Mouse (Mus musculus): ENCODE measurements around the gene Phactr2. TPM values are rescaled to one million over a fixed set of nuclear protein-coding genes. Genes with fewer than 3 reads are reported as not detected.

Phactr2 gene
- polyA plus RNA-seq, 1 experiment from 2014 or later = 12.4 TPM

DNA sequence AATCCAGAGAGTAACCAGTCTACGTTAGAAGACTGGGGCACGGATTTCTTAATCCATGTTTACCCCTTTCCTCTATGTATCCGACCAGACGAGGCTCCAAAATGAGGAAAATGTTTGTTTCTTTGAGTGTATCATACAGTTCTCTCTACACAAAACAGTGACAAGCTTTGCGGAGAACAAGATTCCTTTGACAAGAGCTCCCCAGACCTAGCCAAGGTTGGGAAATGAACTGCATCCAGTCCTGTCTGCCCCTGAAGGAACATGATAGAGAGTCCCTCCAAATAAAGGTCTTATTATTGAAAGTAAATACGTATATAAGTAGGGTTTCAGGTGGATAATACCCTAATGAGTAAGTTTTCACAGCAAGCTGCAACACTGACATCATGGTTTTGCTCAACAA lies 199.1 kb downstream of the Phactr2 start:
- H3K36me3 ChIP-seq (replicated peaks) = no peaks in the 10 kb centered on the region
- no peak overlapping the region for H3K27ac ChIP-seq
- no peak overlapping the region for H3K4me3 ChIP-seq (replicated peaks)
- no peaks in the 10 kb centered on the region for H3K9me3 ChIP-seq
- H3K4me1 ChIP-seq = no peaks in the 10 kb centered on the region
- no peak overlapping the region for H3K9ac ChIP-seq
- no peak for ATAC-seq (ENCODE audit: low FRiP score)
- no peaks in the 10 kb centered on the region for H3K27me3 ChIP-seq
- no peak overlapping the region for H3K4me2 ChIP-seq
- WGBS = 83% methylated on average over 6 of the region's 6 CpGs

GRCm38 (mm10) chr10:13274699-13275098 lies 199.5 kb downstream of the Phactr2 start:
- Histone ChIP-seq H3K27me3 (no peaks in the 10 kb centered on the region), H3K4me3 (replicated peaks) (no peak overlapping the region), H3K9me3 (no peaks in the 10 kb centered on the region), H3K4me1 (no peaks in the 10 kb centered on the region), H3K27ac (no peak overlapping the region), H3K4me2 (no peak overlapping the region), H3K9ac (no peak overlapping the region), H3K36me3 (replicated peaks) (no peaks in the 10 kb centered on the region)
- WGBS = 92% methylated on average over 4 of the region's 4 CpGs
- no peak for ATAC-seq (ENCODE audit: low FRiP score)

DNA sequence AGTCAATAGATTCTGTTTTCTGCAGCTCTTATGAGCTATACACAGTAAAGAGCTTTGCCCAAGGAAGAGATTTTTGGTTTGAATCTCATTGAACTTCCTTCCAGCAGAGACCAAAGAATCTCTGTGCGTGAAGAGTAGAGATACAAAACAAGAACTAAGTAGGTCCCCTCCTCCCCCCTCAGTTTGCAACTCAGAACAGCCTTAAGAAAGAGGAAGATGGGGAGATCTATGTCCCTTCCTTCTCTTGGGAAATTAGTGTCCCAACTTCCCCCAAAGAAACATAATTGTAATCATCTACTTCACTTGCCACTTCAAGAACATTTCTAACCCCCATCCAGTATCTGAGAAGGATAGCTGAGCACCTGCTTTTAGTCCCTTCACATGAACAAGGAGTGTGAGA lies 200.5 kb downstream of the Phactr2 start:
- Histone ChIP-seq H3K9me3 (no peaks in the 10 kb centered on the region), H3K4me3 (replicated peaks) (no peak overlapping the region), H3K4me2 (no peak overlapping the region), H3K27me3 (no peaks in the 10 kb centered on the region), H3K9ac (no peak overlapping the region), H3K4me1 (no peaks in the 10 kb centered on the region), H3K36me3 (replicated peaks) (no peaks in the 10 kb centered on the region), H3K27ac (no peak overlapping the region)
- ATAC-seq (ENCODE audit: low FRiP score) = no peak
- 82% methylated on average over 1 of the region's 1 CpGs for WGBS

DNA sequence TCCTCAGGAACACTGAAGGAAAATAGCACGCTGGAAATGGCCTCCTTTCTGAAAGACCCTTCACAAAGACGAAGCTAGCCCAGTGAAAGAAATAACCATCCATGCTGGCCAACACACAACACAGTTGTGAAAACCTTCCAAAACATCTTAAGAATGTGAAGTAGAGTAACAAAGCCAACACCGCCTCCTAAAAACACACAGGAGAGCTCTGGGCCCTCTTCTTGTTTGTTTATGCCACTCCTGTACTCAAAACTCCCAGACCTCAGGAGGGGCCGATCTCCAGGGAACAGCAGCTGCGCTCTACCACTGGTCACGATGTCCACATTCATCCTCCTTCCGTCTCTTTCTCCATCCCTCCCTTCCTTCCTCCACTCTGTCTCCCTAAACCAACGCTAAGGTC lies 202.5 kb downstream of the Phactr2 start:
- no peak overlapping the region for H3K4me3 ChIP-seq (replicated peaks)
- no peak overlapping the region for H3K4me2 ChIP-seq
- H3K27ac ChIP-seq = no peak overlapping the region
- H3K27me3 ChIP-seq = no peaks in the 10 kb centered on the region
- WGBS = 92% methylated on average over 8 of the region's 8 CpGs
- no peak overlapping the region for H3K9ac ChIP-seq
- no peaks in the 10 kb centered on the region for H3K36me3 ChIP-seq (replicated peaks)
- H3K9me3 ChIP-seq = no peaks in the 10 kb centered on the region
- ATAC-seq (ENCODE audit: low FRiP score) = no peak
- no peaks in the 10 kb centered on the region for H3K4me1 ChIP-seq

DNA sequence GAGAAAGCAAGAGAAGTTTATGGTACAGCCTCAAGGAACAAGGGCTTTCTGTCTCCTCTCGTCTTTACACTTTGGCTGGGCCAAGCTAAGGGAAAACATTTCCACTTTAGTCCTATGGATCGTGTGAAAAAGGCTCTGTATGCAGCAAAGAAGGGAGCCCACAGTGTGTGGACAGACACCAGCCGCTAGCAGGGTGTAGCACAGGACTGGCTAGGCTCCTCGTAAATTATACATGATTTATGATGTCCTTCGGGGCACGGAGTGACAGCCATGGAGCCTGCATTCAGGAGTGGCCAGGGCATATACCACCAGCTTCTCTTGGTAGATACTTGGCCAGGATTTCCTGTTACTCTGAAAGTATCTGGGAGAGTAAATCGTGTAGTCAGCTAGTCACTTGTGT lies 203.1 kb downstream of the Phactr2 start:
- Histone ChIP-seq H3K9me3 (no peaks in the 10 kb centered on the region), H3K9ac (no peak overlapping the region), H3K4me1 (no peaks in the 10 kb centered on the region), H3K27me3 (no peaks in the 10 kb centered on the region), H3K4me3 (replicated peaks) (no peak overlapping the region), H3K27ac (no peak overlapping the region), H3K4me2 (no peak overlapping the region), H3K36me3 (replicated peaks) (no peaks in the 10 kb centered on the region)
- 93% methylated on average over 7 of the region's 7 CpGs for WGBS
- no peak for ATAC-seq (ENCODE audit: low FRiP score)

- ATAC-seq (ENCODE audit: low FRiP score) = no peak
- no peak overlapping the region for H3K27ac ChIP-seq
- WGBS = 94% methylated on average over 7 of the region's 7 CpGs
- H3K9me3 ChIP-seq = no peaks in the 10 kb centered on the region
- no peak overlapping the region for H3K4me2 ChIP-seq
- no peaks in the 10 kb centered on the region for H3K27me3 ChIP-seq
- no peak overlapping the region for H3K9ac ChIP-seq
- H3K4me1 ChIP-seq = no peaks in the 10 kb centered on the region
- H3K4me3 ChIP-seq (replicated peaks) = no peak overlapping the region
- no peaks in the 10 kb centered on the region for H3K36me3 ChIP-seq (replicated peaks)
Measured at GRCm38 (mm10) chr10:13270270-13270669, 203.9 kb downstream of the Phactr2 start.

- no peaks in the 10 kb centered on the region for H3K27me3 ChIP-seq
- H3K36me3 ChIP-seq (replicated peaks) = no peaks in the 10 kb centered on the region; the same call in 1 of the 2 replicates
- ATAC-seq (ENCODE audit: low FRiP score) = no peak
- no peak overlapping the region for H3K27ac ChIP-seq
- no peaks in the 10 kb centered on the region for H3K4me1 ChIP-seq
- 90% methylated on average over 3 of the region's 3 CpGs for WGBS
- no peaks in the 10 kb centered on the region for H3K9me3 ChIP-seq
- H3K9ac ChIP-seq = no peak overlapping the region
- no peak overlapping the region for H3K4me2 ChIP-seq
- H3K4me3 ChIP-seq (replicated peaks) = no peak overlapping the region
Measured at GRCm38 (mm10) chr10:13259251-13259650, 215.0 kb downstream of the Phactr2 start.

DNA sequence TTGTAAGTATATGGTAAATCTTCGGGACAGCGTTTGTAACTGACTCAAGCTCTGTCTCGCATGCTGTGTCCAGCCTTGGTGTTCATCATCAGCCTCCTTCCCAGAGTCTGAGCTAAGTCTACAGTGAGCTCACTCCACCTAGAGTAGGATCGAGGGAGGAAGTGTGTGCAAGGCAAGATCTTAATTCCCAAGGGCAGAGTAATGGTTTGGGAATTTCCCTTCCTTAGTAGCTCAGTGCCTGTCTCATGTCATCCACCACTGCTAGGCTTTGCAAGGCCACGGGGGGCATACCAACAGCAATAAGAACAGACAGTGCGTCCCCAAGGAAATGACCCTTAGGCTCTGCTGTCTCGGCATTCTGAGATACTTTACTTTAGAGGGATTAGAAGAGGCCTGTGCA lies 218.0 kb downstream of the Phactr2 start:
- Histone ChIP-seq H3K9ac (no peak overlapping the region), H3K27ac (no peak overlapping the region), H3K9me3 (no peaks in the 10 kb centered on the region), H3K27me3 (no peaks in the 10 kb centered on the region), H3K36me3 (replicated peaks) (peaks cover 7% of the 10 kb centered on the region; the same call in 1 of the 2 replicates), H3K4me2 (no peak overlapping the region), H3K4me3 (replicated peaks) (no peak overlapping the region), H3K4me1 (peaks cover 6% of the 10 kb centered on the region; the same call in 1 of the 2 replicates)
- WGBS = 64% methylated on average over 7 of the region's 7 CpGs
- ATAC-seq (ENCODE audit: low FRiP score) = no peak

DNA sequence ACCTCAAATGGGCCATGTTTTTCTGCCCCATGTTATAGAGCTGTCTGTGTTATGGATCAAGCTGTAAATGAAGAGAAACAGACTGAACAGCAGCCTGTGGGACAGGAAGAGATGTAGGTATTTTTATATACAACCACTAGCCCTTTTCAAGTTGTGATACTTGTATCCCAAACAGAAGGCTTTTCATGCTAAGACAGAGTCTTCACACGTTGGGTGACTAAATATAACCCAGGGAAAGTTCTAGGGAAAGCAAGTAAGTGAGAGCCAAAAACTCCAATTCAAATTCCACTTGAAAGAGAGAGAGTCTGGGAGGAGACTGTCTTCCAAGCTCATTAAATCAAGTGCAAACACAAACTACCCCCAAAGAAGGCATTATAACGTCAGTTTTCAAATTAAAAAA lies 223.9 kb downstream of the Phactr2 start:
- Histone ChIP-seq H3K9ac (no peak overlapping the region), H3K4me2 (no peak overlapping the region), H3K27ac (no peak overlapping the region), H3K9me3 (no peaks in the 10 kb centered on the region), H3K36me3 (replicated peaks) (peaks cover 7% of the 10 kb centered on the region; the same call in 1 of the 2 replicates), H3K27me3 (no peaks in the 10 kb centered on the region), H3K4me1 (peaks cover 6% of the 10 kb centered on the region; the same call in 1 of the 2 replicates), H3K4me3 (replicated peaks) (no peak overlapping the region)
- ATAC-seq (ENCODE audit: low FRiP score) = no peak
- WGBS = 58% methylated on average over 2 of the region's 2 CpGs

- no peak overlapping the region for H3K27ac ChIP-seq
- no peak for ATAC-seq (ENCODE audit: low FRiP score)
- no peaks in the 10 kb centered on the region for H3K27me3 ChIP-seq
- H3K9me3 ChIP-seq = no peaks in the 10 kb centered on the region
- H3K4me2 ChIP-seq = no peak overlapping the region
- peaks cover 10% of the 10 kb centered on the region; the same call in 1 of the 2 replicates for H3K36me3 ChIP-seq (replicated peaks)
- WGBS = 95% methylated on average over 8 of the region's 8 CpGs
- H3K9ac ChIP-seq = no peak overlapping the region
- no peak overlapping the region for H3K4me3 ChIP-seq (replicated peaks)
- H3K4me1 ChIP-seq = peaks cover 6% of the 10 kb centered on the region; the same call in 1 of the 2 replicates
Measured at GRCm38 (mm10) chr10:13249126-13249525, 225.1 kb downstream of the Phactr2 start.

DNA sequence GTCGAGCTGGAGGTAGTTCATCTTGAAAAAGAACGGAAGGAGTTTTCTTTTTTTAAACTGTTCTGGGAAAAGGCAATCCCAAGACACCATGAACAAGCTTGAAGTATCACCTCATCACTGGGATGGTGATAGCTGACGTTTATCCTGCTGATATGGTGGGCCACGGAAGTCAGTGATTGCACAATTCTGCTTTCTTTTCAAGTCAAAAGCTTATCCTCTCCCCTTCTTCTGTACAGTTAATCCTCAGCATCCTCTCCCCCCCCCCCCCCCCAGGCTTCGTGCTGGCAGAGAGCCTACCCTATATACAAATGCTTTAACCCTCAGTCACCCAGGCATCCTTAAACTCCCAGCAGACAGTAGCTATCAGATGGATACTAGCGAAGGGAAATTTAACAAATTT lies 228.5 kb downstream of the Phactr2 start:
- H3K36me3 ChIP-seq (replicated peaks) = peaks cover 3% of the 10 kb centered on the region; the same call in 1 of the 2 replicates
- no peak overlapping the region for H3K27ac ChIP-seq
- no peaks in the 10 kb centered on the region for H3K27me3 ChIP-seq
- WGBS = 68% methylated on average over 6 of the region's 6 CpGs
- H3K9me3 ChIP-seq = no peaks in the 10 kb centered on the region
- H3K4me2 ChIP-seq = no peak overlapping the region
- no peak overlapping the region for H3K9ac ChIP-seq
- no peak overlapping the region for H3K4me3 ChIP-seq (replicated peaks)
- no peak for ATAC-seq (ENCODE audit: low FRiP score)
- H3K4me1 ChIP-seq = no peaks in the 10 kb centered on the region

DNA sequence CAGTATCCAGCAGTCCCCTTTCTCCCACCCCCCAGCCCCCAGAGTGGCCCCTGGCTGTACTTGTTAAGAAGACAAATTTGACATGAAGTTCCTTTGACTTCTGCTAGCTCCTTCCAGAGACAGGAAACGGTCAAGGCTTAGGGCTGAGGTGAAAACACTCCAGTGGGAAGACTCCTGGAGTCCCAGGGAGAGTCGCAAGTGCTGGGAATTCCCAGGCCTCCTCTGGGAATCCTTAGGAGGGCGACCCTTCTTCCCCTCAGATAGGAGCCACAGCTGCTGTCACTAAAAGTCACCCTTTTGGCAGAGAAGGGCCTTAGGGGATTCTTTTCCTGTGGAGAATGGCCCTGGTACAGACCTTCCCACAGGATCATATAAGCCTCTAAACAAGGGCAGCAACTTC lies 230.0 kb downstream of the Phactr2 start:
- H3K27me3 ChIP-seq = no peaks in the 10 kb centered on the region
- no peak overlapping the region for H3K4me3 ChIP-seq (replicated peaks)
- no peaks in the 10 kb centered on the region for H3K4me1 ChIP-seq
- no peak overlapping the region for H3K4me2 ChIP-seq
- no peak overlapping the region for H3K27ac ChIP-seq
- H3K36me3 ChIP-seq (replicated peaks) = peaks cover 5% of the 10 kb centered on the region; the same call in 1 of the 2 replicates
- 73% methylated on average over 3 of the region's 3 CpGs for WGBS
- no peak for ATAC-seq (ENCODE audit: low FRiP score)
- H3K9ac ChIP-seq = no peak overlapping the region
- H3K9me3 ChIP-seq = no peaks in the 10 kb centered on the region

DNA sequence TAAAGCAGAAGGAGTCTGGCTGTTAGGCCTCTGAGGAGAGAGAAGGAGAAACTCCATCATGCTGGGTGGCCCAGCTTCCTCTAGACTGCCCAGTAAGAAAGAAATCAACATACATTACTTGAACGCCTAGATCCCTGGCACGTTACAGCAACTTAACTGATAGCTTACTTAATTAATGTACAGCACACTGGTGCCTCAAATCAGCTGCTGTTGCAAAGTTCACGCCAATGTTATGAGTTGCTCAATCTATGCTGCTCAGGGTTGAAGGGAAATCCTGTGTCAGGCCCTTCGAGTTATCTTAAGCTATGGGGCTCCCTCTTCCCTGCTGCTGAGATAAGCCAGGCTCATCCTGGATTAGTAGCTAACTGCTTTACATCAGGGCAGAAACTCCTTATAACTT lies 233.8 kb downstream of the Phactr2 start:
- 80% methylated on average over 4 of the region's 4 CpGs for WGBS
- Histone ChIP-seq H3K4me3 (replicated peaks) (no peak overlapping the region), H3K4me2 (no peak overlapping the region), H3K27me3 (no peaks in the 10 kb centered on the region), H3K36me3 (replicated peaks) (peaks cover 5% of the 10 kb centered on the region; the same call in 1 of the 2 replicates), H3K9ac (no peak overlapping the region), H3K27ac (no peak overlapping the region), H3K4me1 (no peaks in the 10 kb centered on the region), H3K9me3 (no peaks in the 10 kb centered on the region)
- no peak for ATAC-seq (ENCODE audit: low FRiP score)

Measured in forebrain, embryonic 12.5 days (tissue).